Mouse (Mus musculus): ENCODE measurements around the gene Tnfrsf22.

DNA sequence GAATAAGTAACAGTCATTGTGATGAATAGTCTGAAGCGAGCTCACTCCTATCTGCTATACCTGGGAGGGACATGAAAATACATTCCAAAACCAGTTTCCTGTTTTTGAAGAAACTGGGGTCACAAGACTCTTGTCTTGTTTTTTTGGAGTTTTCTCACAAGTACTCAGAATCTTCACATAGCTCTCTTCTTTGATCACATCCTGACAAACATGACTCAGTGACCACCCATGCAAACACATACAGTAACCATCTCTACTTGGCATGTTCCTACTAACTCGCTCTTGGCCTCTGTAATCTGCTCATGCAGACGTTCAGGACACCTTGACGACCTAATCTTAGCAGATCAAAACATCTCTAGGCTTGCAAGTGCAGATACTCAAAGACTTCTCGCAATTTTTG, 24.3 kb downstream of the Tnfrsf22 start:
- TF ChIP-seq CTCF (conservative IDR thresholded peaks at IDR 0.05; ENCODE audit: low read length) (no peak), NANOG (IDR thresholded peaks at IDR 0.05; ENCODE audit: borderline replicate concordance, low read length) (no peak), POU5F1 (IDR thresholded peaks at IDR 0.05; ENCODE audit: borderline replicate concordance, low read length) (no peak)

Measured in E14TG2a.4 (cell line).